Mouse (Mus musculus) thymus, adult 2 months (tissue): ENCODE measurements around the gene Nub1.

Source experiments
- CTCF ChIP-seq: fragments of 200-500 bp; IDR thresholded peaks from 2 replicates; pipeline ENCODE4 v1.5.1; 2012; ENCODE audit warnings: mild to moderate bottlenecking, control low read depth, low read length, moderate library complexity, borderline replicate concordance; ENCODE audit not compliant: control insufficient read depth, poor library complexity, insufficient read depth; ENCODE audit errors: extremely low read depth
- POLR2A ChIP-seq: fragments of 200-500 bp; IDR thresholded peaks from 2 replicates; pipeline ENCODE4 v1.6.1; 2012; ENCODE audit warnings: mild to moderate bottlenecking, low read length, control low read depth, moderate library complexity; ENCODE audit not compliant: control insufficient read depth, poor library complexity, insufficient read depth; ENCODE audit errors: extremely low read depth

DNA sequence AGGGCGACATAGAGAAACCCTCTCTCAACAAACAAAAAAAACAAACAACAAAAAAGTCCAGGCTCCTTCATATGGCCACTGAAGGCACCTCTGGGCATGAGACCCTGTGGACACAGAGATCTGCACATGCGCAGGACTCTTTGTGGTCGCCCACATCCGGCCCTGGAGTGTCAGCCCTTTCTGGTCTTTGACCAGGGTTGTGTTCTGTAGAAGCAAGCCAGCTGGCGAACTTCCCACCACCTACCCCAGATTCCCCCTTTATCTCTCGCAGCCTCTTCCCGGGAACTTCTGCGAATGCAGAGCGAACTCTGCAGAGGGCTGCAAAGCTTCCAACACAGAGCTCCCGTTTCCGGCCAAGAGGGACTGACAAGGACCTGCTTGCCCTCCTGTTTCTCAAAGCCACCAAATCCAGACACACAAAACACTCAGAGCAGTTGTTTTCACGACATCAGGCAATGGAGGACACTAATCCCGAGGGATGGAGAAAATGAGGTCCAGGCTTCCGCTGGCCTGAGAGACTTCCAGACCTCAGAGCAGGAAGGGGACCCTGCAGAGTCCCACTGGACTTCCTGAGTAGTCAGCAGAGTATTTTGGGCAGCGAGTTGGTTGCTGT lies 53.9 kb downstream of the Nub1 start:
- TF ChIP-seq CTCF = no peak
- no peak for TF ChIP-seq POLR2A
